Mouse (Mus musculus) kidney, adult 2 months (tissue): ENCODE results near the gene Il1f8. TPM values are rescaled to one million over a fixed set of nuclear protein-coding genes. Genes with fewer than 3 reads are reported as not detected.
A peak's percentile ranks its signal among the peaks of the same experiment; 100 is the strongest.

Experiments used
- DNase-seq: peaks from one replicate; pipeline ENCODE4 v3.0.0; 2021
- H3K27ac ChIP-seq: fragments of 200-500 bp; 2 replicates; pipeline ENCODE4 v1.5.1; 2012; ENCODE audit warnings: low read depth, low read length, control low read depth, inconsistent platforms; ENCODE audit not compliant: insufficient read depth
- H3K27me3 ChIP-seq: fragments of 200-500 bp; replicated peaks from 2 replicates; pipeline ENCODE4 v1.6.1; 2012; ENCODE audit warnings: mild to moderate bottlenecking, moderate library complexity, low read length, inconsistent platforms; ENCODE audit not compliant: control insufficient read depth, insufficient read depth
- H3K36me3 ChIP-seq: fragments of 200-500 bp; 2 replicates; pipeline ENCODE4 v1.6.1; 2012; ENCODE audit warnings: mild to moderate bottlenecking, moderate library complexity, low read length, inconsistent platforms; ENCODE audit not compliant: control insufficient read depth, insufficient read depth
- H3K4me1 ChIP-seq: fragments of 200-500 bp; 2 replicates; pipeline ENCODE4 v1.6.1; 2011; ENCODE audit warnings: low read length; ENCODE audit not compliant: control insufficient read depth, insufficient read depth
- H3K4me3 ChIP-seq: fragments of 200-500 bp; 2 replicates; pipeline ENCODE4 v1.5.1; 2011; ENCODE audit warnings: mild to moderate bottlenecking, low read depth, low read length, control low read depth; ENCODE audit not compliant: insufficient read depth
- CTCF ChIP-seq: fragments of 200-500 bp; conservative IDR thresholded peaks from 2 replicates; pipeline ENCODE4 v1.5.1; 2011; ENCODE audit warnings: low read depth, mild to moderate bottlenecking, control low read depth, low read length, moderate library complexity, mixed read lengths; ENCODE audit not compliant: insufficient read depth, insufficient read length
- POLR2A ChIP-seq: fragments of 200-500 bp; IDR thresholded peaks from one replicate; pipeline ENCODE4 v1.6.1; 2011; ENCODE audit warnings: low read depth, low read length, control low read depth
- WGBS: fragments of 180-500 bp; shearing (Covaris S2); methylation state at CpG from one replicate; pipeline ENCODE4 v1.1.7; 2018; 5-methylcytosine and 5-hydroxymethylcytosine counted together
- polyA plus RNA-seq: library from polyadenylated mRNA; depleted of rRNA; stranded (reverse); fragments of >200 nt; gene quantifications from 2 replicates; pipeline ENCODE4 v1.2.3, GENCODE M21; 2012; rRNA removed

The Il1f8 gene
- polyA plus RNA-seq, 1 experiment, result not detected

DNA sequence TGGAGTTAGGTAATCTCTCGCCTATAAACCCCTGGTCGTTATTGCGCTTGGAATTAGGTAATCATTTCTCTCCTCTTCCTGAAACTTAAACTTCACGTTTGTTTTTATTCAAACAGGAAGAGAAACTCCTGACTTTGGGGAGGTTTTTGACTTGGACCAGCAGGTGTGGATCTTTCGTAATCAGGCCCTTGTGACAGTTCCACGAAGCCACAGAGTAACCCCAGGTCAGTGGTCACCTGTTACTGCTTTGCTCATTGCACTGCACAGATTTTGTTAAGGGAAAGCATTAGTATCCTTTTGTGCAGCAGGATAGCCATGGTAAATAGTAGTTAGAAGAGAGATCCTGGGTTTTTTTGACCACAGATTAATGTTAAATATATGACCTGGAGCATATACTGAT, 34.6 kb downstream of the Il1f8 start:
- Histone ChIP-seq H3K27ac (no peak overlapping the region), H3K4me1 (peaks cover 3% of the 10 kb centered on the region; the same call in 1 of the 2 replicates), H3K27me3 (no peaks in the 10 kb centered on the region), H3K4me3 (no peak overlapping the region), H3K36me3 (no peaks in the 10 kb centered on the region)
- no peak for DNase-seq
- WGBS, result 48% methylated on average over 6 of the region's 6 CpGs
- TF ChIP-seq POLR2A (no peak), CTCF (no peak)

DNA sequence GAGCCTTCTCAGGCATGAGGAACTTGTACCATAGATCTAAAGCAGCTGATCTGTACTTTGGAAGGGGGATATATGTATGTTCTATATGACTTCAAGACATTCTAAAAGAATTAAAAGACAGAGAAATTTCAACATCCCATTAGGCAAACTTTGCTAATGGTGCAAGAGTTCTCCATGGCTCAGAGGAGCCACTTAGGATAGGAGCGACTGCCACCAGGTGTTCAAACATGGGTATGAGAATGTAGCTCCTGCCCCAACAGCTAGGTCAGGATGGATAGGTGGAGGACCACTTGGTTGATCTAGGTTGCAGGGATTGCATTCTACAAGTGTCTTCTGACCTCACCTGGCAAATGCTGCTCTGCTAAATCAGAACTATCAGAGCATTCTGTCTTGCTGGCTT, 35.2 kb downstream of the Il1f8 start:
- Histone ChIP-seq H3K27ac (no peak overlapping the region), H3K4me1 (no peaks in the 10 kb centered on the region), H3K4me3 (no peak overlapping the region), H3K27me3 (no peaks in the 10 kb centered on the region), H3K36me3 (no peaks in the 10 kb centered on the region)
- TF ChIP-seq CTCF (peak; percentile 63), POLR2A (no peak)
- DNase-seq, result peak; percentile 12
- WGBS, result 52% methylated on average over 1 of the region's 1 CpGs

Other genes starting within 250 kb of the Il1f8 start
- 3.2 and 5.6 TPM in 2 replicates for gene Hnmt, start 103.8 kb upstream of the Il1f8 start, polyA plus RNA-seq
- 0.13 TPM in 1 of 2 replicates, not detected in the other for gene Tbpl2, start 56.6 kb upstream of the Il1f8 start, polyA plus RNA-seq
- 0.06 TPM in 1 of 2 replicates, not detected in the other for gene Il1f9, start 33.3 kb downstream of the Il1f8 start, polyA plus RNA-seq
- gene Il1f6, start 62.3 kb downstream of the Il1f8 start, polyA plus RNA-seq, result not detected in 2 replicates
- gene Il1f5, start 123.8 kb downstream of the Il1f8 start, polyA plus RNA-seq, result 0.65 and 0.88 TPM in 2 replicates
- gene Il1f10, start 138.0 kb downstream of the Il1f8 start, polyA plus RNA-seq, result not detected in 2 replicates
- 0.34 and 0.53 TPM in 2 replicates for gene Il1rn, start 183.7 kb downstream of the Il1f8 start, polyA plus RNA-seq
- 1.1 and 3.6 TPM in 2 replicates for gene Psd4, start 214.4 kb downstream of the Il1f8 start, polyA plus RNA-seq